Comparison of ENCODE assay signal across 10 mouse cellular contexts in genomic region chr6:83197345-83198004, GRCm38 (mm10). TPM values are rescaled to one million over a fixed set of nuclear protein-coding genes. Genes with fewer than 3 reads are reported as not detected.
DNase-seq lines count a peak whose midpoint lies in the region; ATAC-seq and TF ChIP-seq lines count a peak whose summit lies in the region.
"Had no signal": no experiment of that assay in that cellular context is flagged by ENCODE, and none has a peak within 500 bp of the region (broad histone marks: within the 10 kb centered on the region; RNA-seq: fewer than 3 reads in every experiment).

No protein-coding gene starts in this region.

- H3K4me1 ChIP-seq in midbrain, embryonic 11.5 days (ENCODE audit: control insufficient read depth, insufficient read depth, low read length) = no peaks in the 10 kb centered on the region
- H3K4me1 ChIP-seq in midbrain, embryonic 10.5 days = peaks cover 10% of the 10 kb centered on the region
- no peaks in the 10 kb centered on the region for H3K4me1 ChIP-seq in forebrain, embryonic 15.5 days
- H3K4me1 ChIP-seq in midbrain, embryonic 13.5 days (replicated peaks) = no peaks in the 10 kb centered on the region
- H3K4me1 ChIP-seq: liver, embryonic 13.5 days; stomach, embryonic 15.5 days had no signal

- no peak overlapping the region for H3K9ac ChIP-seq in midbrain, embryonic 11.5 days (ENCODE audit: low read length)
- no peak overlapping the region for H3K9ac ChIP-seq in forebrain, embryonic 15.5 days (replicated peaks)
- no peak overlapping the region for H3K9ac ChIP-seq in midbrain, embryonic 13.5 days (replicated peaks)
- H3K9ac ChIP-seq: liver, embryonic 13.5 days; stomach, embryonic 15.5 days had no signal

- peak; percentile 90 for DNase-seq in midbrain, embryonic 11.5 days (ENCODE audit: low spot score, missing footprints)
- DNase-seq in midbrain, embryonic 10.5 days (ENCODE audit: low spot score) = no peak
- DNase-seq in brain, embryonic 14.5 days (ENCODE audit: low read depth) = peak; percentile 71
- peak; percentile 77 for DNase-seq in kidney, postnatal 10 days
- DNase-seq in spleen, adult 12 weeks (ENCODE audit: low spot score) = no peak
- no peak for DNase-seq in thymus, postnatal 14 days
- DNase-seq: liver, embryonic 13.5 days had no signal

- no peaks in the 10 kb centered on the region for H3K9me3 ChIP-seq in midbrain, embryonic 11.5 days (ENCODE audit: control insufficient read depth, low read length)
- no peaks in the 10 kb centered on the region for H3K9me3 ChIP-seq in midbrain, embryonic 10.5 days (replicated peaks)
- no peaks in the 10 kb centered on the region for H3K9me3 ChIP-seq in forebrain, embryonic 15.5 days
- no peaks in the 10 kb centered on the region for H3K9me3 ChIP-seq in midbrain, embryonic 13.5 days
- H3K9me3 ChIP-seq: liver, embryonic 13.5 days; stomach, embryonic 15.5 days had no signal

- no peak overlapping the region for H3K4me3 ChIP-seq in midbrain, embryonic 11.5 days (ENCODE audit: low read depth, low read length)
- H3K4me3 ChIP-seq in midbrain, embryonic 10.5 days = no peak overlapping the region
- H3K4me3 ChIP-seq in forebrain, embryonic 15.5 days = no peak overlapping the region
- H3K4me3 ChIP-seq in midbrain, embryonic 13.5 days (replicated peaks) = no peak overlapping the region
- H3K4me3 ChIP-seq: liver, embryonic 13.5 days; stomach, embryonic 15.5 days had no signal

- peak; percentile 56 for TF ChIP-seq CTCF in brain, embryonic 14.5 days (IDR thresholded peaks at IDR 0.05; ENCODE audit: borderline replicate concordance, extremely low read depth, insufficient read depth, insufficient read length)

- peak; percentile 30; the same call in 1 of the 2 replicates for ATAC-seq in midbrain, embryonic 11.5 days (ENCODE audit: low FRiP score)
- 0 out of 2 replicates have a peak, but pooled peaks have one; percentile 20 for ATAC-seq in forebrain, embryonic 15.5 days (replicated peaks)
- peak; percentile 34; the same call in 1 of the 2 replicates for ATAC-seq in midbrain, embryonic 13.5 days

- no peak for TF ChIP-seq POLR2A in brain, embryonic 14.5 days (IDR thresholded peaks at IDR 0.05; ENCODE audit: borderline replicate concordance, extremely low read depth, insufficient read depth, insufficient read length, poor library complexity, severe bottlenecking)

- H3K27me3 ChIP-seq in midbrain, embryonic 11.5 days (ENCODE audit: control insufficient read depth, insufficient read depth, low read length) = no peaks in the 10 kb centered on the region
- H3K27me3 ChIP-seq in midbrain, embryonic 10.5 days (ENCODE audit: low read depth, poor library complexity, severe bottlenecking) = no peaks in the 10 kb centered on the region
- H3K27me3 ChIP-seq in forebrain, embryonic 15.5 days = no peaks in the 10 kb centered on the region
- no peaks in the 10 kb centered on the region for H3K27me3 ChIP-seq in midbrain, embryonic 13.5 days
- H3K27me3 ChIP-seq: liver, embryonic 13.5 days; stomach, embryonic 15.5 days had no signal

- no peak overlapping the region for H3K27ac ChIP-seq in midbrain, embryonic 11.5 days (ENCODE audit: low read depth, low read length)
- no peak overlapping the region for H3K27ac ChIP-seq in midbrain, embryonic 10.5 days (replicated peaks)
- H3K27ac ChIP-seq in forebrain, embryonic 15.5 days (replicated peaks) = no peak overlapping the region
- no peak overlapping the region for H3K27ac ChIP-seq in midbrain, embryonic 13.5 days
- H3K27ac ChIP-seq: liver, embryonic 13.5 days; stomach, embryonic 15.5 days had no signal

- WGBS in midbrain, embryonic 11.5 days = 45% methylated on average over 15 of the region's 15 CpGs
- 47% methylated on average over 15 of the region's 15 CpGs for WGBS in midbrain, embryonic 10.5 days
- 44% methylated on average over 15 of the region's 15 CpGs for WGBS in forebrain, embryonic 15.5 days
- 50% methylated on average over 15 of the region's 15 CpGs for WGBS in midbrain, embryonic 13.5 days

- peaks cover 31% of the 10 kb centered on the region for H3K36me3 ChIP-seq in midbrain, embryonic 11.5 days (ENCODE audit: control insufficient read depth, insufficient read depth, low read length)
- peaks cover 87% of the 10 kb centered on the region for H3K36me3 ChIP-seq in midbrain, embryonic 10.5 days
- H3K36me3 ChIP-seq in forebrain, embryonic 15.5 days = peaks cover 77% of the 10 kb centered on the region
- H3K36me3 ChIP-seq in midbrain, embryonic 13.5 days = peaks cover 93% of the 10 kb centered on the region

- no peak overlapping the region for H3K4me2 ChIP-seq in midbrain, embryonic 11.5 days
- H3K4me2 ChIP-seq in forebrain, embryonic 15.5 days (replicated peaks) = no peak overlapping the region
- H3K4me2 ChIP-seq in midbrain, embryonic 13.5 days (replicated peaks) = no peak overlapping the region
- H3K4me2 ChIP-seq: liver, embryonic 13.5 days; stomach, embryonic 15.5 days had no signal

RNA-seq across cellular contexts. Expression of gene Slc4a5, which starts 22.2 kb away (rescaled TPM):
- polyA plus RNA-seq in midbrain, embryonic 11.5 days (2014; fragmentation: Nextera tagmentation; extraction: Ambion mirVana) = 0.52 and 0.68 TPM in 2 replicates
- 0.67 and 0.79 TPM in 2 replicates for polyA plus RNA-seq in midbrain, embryonic 10.5 days (2016; fragmentation: Nextera tagmentation; extraction: Ambion mirVana)
- polyA plus RNA-seq in brain, embryonic 14.5 days (2012; rRNA removed) = 2.1 and 7.0 TPM in 2 replicates
- 0.46 and 0.85 TPM in 2 replicates for polyA plus RNA-seq in forebrain, embryonic 15.5 days (2015; fragmentation: Nextera tagmentation; extraction: Ambion mirVana)
- 0.22 and 0.48 TPM in 2 replicates for polyA plus RNA-seq in midbrain, embryonic 13.5 days (2015; fragmentation: Nextera tagmentation; extraction: Ambion mirVana)

RNA-seq across cellular contexts. Expression of gene Dctn1, which starts 31.8 kb away (rescaled TPM):
- 80.2 and 81.7 TPM in 2 replicates for polyA plus RNA-seq in midbrain, embryonic 11.5 days (2014; fragmentation: Nextera tagmentation; extraction: Ambion mirVana)
- polyA plus RNA-seq in midbrain, embryonic 10.5 days (2016; fragmentation: Nextera tagmentation; extraction: Ambion mirVana) = 105 and 128 TPM in 2 replicates
- polyA plus RNA-seq in brain, embryonic 14.5 days (2012; rRNA removed) = 217 and 252 TPM in 2 replicates
- 143 and 147 TPM in 2 replicates for polyA plus RNA-seq in forebrain, embryonic 15.5 days (2015; fragmentation: Nextera tagmentation; extraction: Ambion mirVana)
- 127 and 140 TPM in 2 replicates for polyA plus RNA-seq in midbrain, embryonic 13.5 days (2015; fragmentation: Nextera tagmentation; extraction: Ambion mirVana)

RNA-seq across cellular contexts. Expression of gene 1700003E16Rik, which starts 41.3 kb away (rescaled TPM):
- 1.7 TPM in 2 replicates for polyA plus RNA-seq in midbrain, embryonic 11.5 days (2014; fragmentation: Nextera tagmentation; extraction: Ambion mirVana)
- polyA plus RNA-seq in midbrain, embryonic 10.5 days (2016; fragmentation: Nextera tagmentation; extraction: Ambion mirVana) = 1.9 and 2.0 TPM in 2 replicates
- 2.9 and 4.1 TPM in 2 replicates for polyA plus RNA-seq in brain, embryonic 14.5 days (2012; rRNA removed)
- polyA plus RNA-seq in forebrain, embryonic 15.5 days (2015; fragmentation: Nextera tagmentation; extraction: Ambion mirVana) = 5.2 and 6.9 TPM in 2 replicates
- 3.0 and 3.3 TPM in 2 replicates for polyA plus RNA-seq in midbrain, embryonic 13.5 days (2015; fragmentation: Nextera tagmentation; extraction: Ambion mirVana)

RNA-seq across cellular contexts. Expression of gene Wdr54, which starts 41.3 kb away (rescaled TPM):
- 11.1 and 13.7 TPM in 2 replicates for polyA plus RNA-seq in midbrain, embryonic 11.5 days (2014; fragmentation: Nextera tagmentation; extraction: Ambion mirVana)
- polyA plus RNA-seq in midbrain, embryonic 10.5 days (2016; fragmentation: Nextera tagmentation; extraction: Ambion mirVana) = 13.0 and 14.6 TPM in 2 replicates
- 21.2 and 31.4 TPM in 2 replicates for polyA plus RNA-seq in brain, embryonic 14.5 days (2012; rRNA removed)
- polyA plus RNA-seq in forebrain, embryonic 15.5 days (2015; fragmentation: Nextera tagmentation; extraction: Ambion mirVana) = 18.3 and 18.6 TPM in 2 replicates
- polyA plus RNA-seq in midbrain, embryonic 13.5 days (2015; fragmentation: Nextera tagmentation; extraction: Ambion mirVana) = 16.1 and 19.2 TPM in 2 replicates

Comparison
In these comparisons a context has a peak if more than half of its experiments do, and no peak if none do; other contexts are left out.
1. DNase-seq: peak in midbrain, embryonic 11.5 days (single experiment), brain, embryonic 14.5 days (single experiment) and kidney, postnatal 10 days (single experiment); none in midbrain, embryonic 10.5 days (single experiment), spleen, adult 12 weeks (single experiment) and thymus, postnatal 14 days (single experiment).
2. Peak in every context shown above with its lines, with median percentiles within 50 percentile points of each other: ATAC-seq.